Mouse (Mus musculus) liver, adult 2 months (tissue): ENCODE results near the gene Inhbc. TPM values are rescaled to one million over a fixed set of nuclear protein-coding genes. Genes with fewer than 3 reads are reported as not detected.

ENCODE experiments used
- DNase-seq: peaks from one replicate; pipeline ENCODE4 v3.0.0-alpha.2; 2011; ENCODE audit warnings: low read depth, low spot score; ENCODE audit errors: extremely low read depth
- H3K27ac ChIP-seq: fragments of 200-500 bp; replicated peaks from 2 replicates; pipeline ENCODE4 v1.5.1; 2012; ENCODE audit warnings: low read depth, mild to moderate bottlenecking, control low read depth, inconsistent platforms, low read length; ENCODE audit not compliant: insufficient read depth
- H3K27me3 ChIP-seq: fragments of 200-500 bp; 2 replicates; pipeline ENCODE4 v1.6.1; 2012; ENCODE audit warnings: mild to moderate bottlenecking, moderate library complexity, low read length, inconsistent platforms; ENCODE audit not compliant: control insufficient read depth, insufficient read depth
- H3K36me3 ChIP-seq: fragments of 200-500 bp; 2 replicates; pipeline ENCODE4 v1.6.1; 2012; ENCODE audit warnings: low read length, inconsistent platforms; ENCODE audit not compliant: control insufficient read depth, insufficient read depth
- H3K4me1 ChIP-seq: fragments of 200-500 bp; 2 replicates; pipeline ENCODE4 v1.6.1; 2011; ENCODE audit warnings: low read length; ENCODE audit not compliant: control insufficient read depth, insufficient read depth
- H3K4me3 ChIP-seq: fragments of 200-500 bp; 2 replicates; pipeline ENCODE4 v1.5.1; 2011; ENCODE audit warnings: low read depth, mild to moderate bottlenecking, control low read depth, low read length, moderate library complexity; ENCODE audit not compliant: insufficient read depth
- H3K79me2 ChIP-seq: fragments of 200-500 bp; 2 replicates; pipeline ENCODE4 v1.6.1; 2012; ENCODE audit warnings: inconsistent platforms, mild to moderate bottlenecking, low read length, moderate library complexity; ENCODE audit not compliant: control insufficient read depth, insufficient read depth
- H3K9ac ChIP-seq: fragments of 200-500 bp; 2 replicates; pipeline ENCODE4 v1.6.1; 2012; ENCODE audit warnings: low read depth, mild to moderate bottlenecking, control low read depth, inconsistent platforms, low read length
- CTCF ChIP-seq: fragments of 200-500 bp; IDR thresholded peaks from 2 replicates; pipeline ENCODE4 v1.5.1; 2011; ENCODE audit warnings: low read depth, low read length, control low read depth
- POLR2A ChIP-seq: fragments of 200-500 bp; IDR thresholded peaks from 2 replicates; pipeline ENCODE4 v1.6.1; 2011; ENCODE audit warnings: low read length, control low read depth; ENCODE audit not compliant: insufficient read depth; ENCODE audit errors: extremely low read depth
- WGBS: fragments of 180-500 bp; shearing (Covaris S2); methylation state at CpG from one replicate; pipeline ENCODE4 v1.1.7; 2018; 5-methylcytosine and 5-hydroxymethylcytosine counted together
- polyA plus RNA-seq: library from polyadenylated mRNA; depleted of rRNA; stranded (reverse); fragments of >200 nt; gene quantifications from 2 replicates; pipeline ENCODE4 v1.2.3, GENCODE M21; 2012
- total RNA-seq: library from RNA; depleted of rRNA; stranded (reverse); fragments of >200 nt; gene quantifications from 2 replicates; pipeline ENCODE4 v1.2.3, GENCODE M21; 2014

Gene Inhbc
- total and polyA plus RNA-seq, 2 experiments: 8.2 to 58.0 TPM

GRCm38 (mm10) chr10:127404701-127405100, 34.5 kb upstream of the Inhbc start:
- Histone ChIP-seq H3K36me3 (peaks cover 18% of the 10 kb centered on the region), H3K79me2 (peaks cover 13% of the 10 kb centered on the region), H3K27me3 (no peaks in the 10 kb centered on the region), H3K9ac (no peak overlapping the region), H3K27ac (no peak overlapping the region; the same call in 1 of the 2 replicates), H3K4me3 (no peak overlapping the region), H3K4me1 (peaks cover 16% of the 10 kb centered on the region)
- TF ChIP-seq CTCF: no peak
- no peak for TF ChIP-seq POLR2A
- peak; percentile 90 for DNase-seq
- WGBS: 48% methylated on average over 3 of the region's 3 CpGs

GRCm38 (mm10) chr10:127391774-127392173, 21.5 kb upstream of the Inhbc start:
- no peaks in the 10 kb centered on the region for H3K27me3 ChIP-seq
- peaks cover 12% of the 10 kb centered on the region for H3K36me3 ChIP-seq
- no peak overlapping the region for H3K4me3 ChIP-seq
- no peaks in the 10 kb centered on the region for H3K4me1 ChIP-seq
- no peak overlapping the region for H3K9ac ChIP-seq
- DNase-seq: no peak
- H3K27ac ChIP-seq: no peak overlapping the region
- 86% methylated on average over 6 of the region's 6 CpGs for WGBS
- H3K79me2 ChIP-seq: peaks cover 15% of the 10 kb centered on the region; the same call in 1 of the 2 replicates
- TF ChIP-seq POLR2A: no peak
- 0 out of 2 replicates have a peak, but pooled peaks have one; percentile 21 for TF ChIP-seq CTCF

- Histone ChIP-seq H3K4me3 (peak overlapping the region; percentile 58; the same call in 1 of the 2 replicates), H3K27ac (peak overlapping the region; percentile 2; the same call in 1 of the 2 replicates), H3K27me3 (no peaks in the 10 kb centered on the region), H3K79me2 (peaks cover 12% of the 10 kb centered on the region; the same call in 1 of the 2 replicates), H3K36me3 (no peaks in the 10 kb centered on the region), H3K9ac (no peak overlapping the region; the same call in 1 of the 2 replicates), H3K4me1 (peaks cover 11% of the 10 kb centered on the region)
- peak; percentile 64 for DNase-seq
- TF ChIP-seq CTCF: no peak
- no peak for TF ChIP-seq POLR2A
- WGBS: 21% methylated on average over 2 of the region's 2 CpGs
These were observed 11.5 kb upstream of the Inhbc start for GRCm38 (mm10) chr10:127381743-127382134.

GRCm38 (mm10) chr10:127380767-127381742, 10.8 kb upstream of the Inhbc start:
- DNase-seq: peak; percentile 66
- Histone ChIP-seq H3K4me3 (peak overlapping the region; percentile 58), H3K4me1 (peaks cover 9% of the 10 kb centered on the region), H3K27ac (peak overlapping the region; percentile 70), H3K9ac (peak overlapping the region; percentile 75), H3K79me2 (peaks cover 12% of the 10 kb centered on the region; the same call in 1 of the 2 replicates), H3K36me3 (no peaks in the 10 kb centered on the region), H3K27me3 (no peaks in the 10 kb centered on the region)
- TF ChIP-seq POLR2A (0 out of 2 replicates have a peak, but pooled peaks have one; percentile 20), CTCF (no peak)
- 1% methylated on average over 63 of the region's 79 CpGs for WGBS

GRCm38 (mm10) chr10:127380251-127380691, 10.0 kb upstream of the Inhbc start, which contains the start of gene R3hdm2:
R3hdm2 (plus strand) TSS chr10:127380327.
- peak; percentile 70 for DNase-seq
- H3K27me3 ChIP-seq: no peaks in the 10 kb centered on the region
- peaks cover 7% of the 10 kb centered on the region; the same call in 1 of the 2 replicates for H3K79me2 ChIP-seq
- peak; percentile 71; the same call in 1 of the 2 replicates for TF ChIP-seq POLR2A
- no peak for TF ChIP-seq CTCF
- peaks cover 6% of the 10 kb centered on the region for H3K4me1 ChIP-seq
- WGBS: under 1% methylated on average over 50 of the region's 53 CpGs
- H3K4me3 ChIP-seq: peak within 1 kb of the TSS; percentile 58
- H3K9ac ChIP-seq: peak within 1 kb of the TSS; percentile 75
- peak within 1 kb of the TSS; percentile 72 for H3K27ac ChIP-seq
- H3K36me3 ChIP-seq: no peaks in the 10 kb centered on the region
